Mouse (Mus musculus) cortical plate, adult 2 months (tissue): Measurements from ENCODE around the gene Srcap. TPM values are rescaled to one million over a fixed set of nuclear protein-coding genes. Genes with fewer than 3 reads are reported as not detected.
"Not testable (repeated sequence)": the region's sequence is repeated elsewhere in the genome, so short reads cannot be mapped to it uniquely, and the experiment has no call there.

ENCODE experiments used
- H3K27ac ChIP-seq: fragments of 200-500 bp; 2 replicates; pipeline ENCODE4 v1.5.1; 2012; ENCODE audit warnings: low read length, control low read depth, inconsistent platforms; ENCODE audit not compliant: insufficient read depth
- H3K4me1 ChIP-seq: fragments of 200-500 bp; 2 replicates; pipeline ENCODE4 v1.6.1; 2011; ENCODE audit warnings: low read length; ENCODE audit not compliant: control insufficient read depth, insufficient read depth
- H3K4me3 ChIP-seq: fragments of 200-500 bp; 2 replicates; pipeline ENCODE4 v1.5.1; 2011; ENCODE audit warnings: mild to moderate bottlenecking, low read length, control low read depth; ENCODE audit not compliant: insufficient read depth
- CTCF ChIP-seq: fragments of 200-500 bp; IDR thresholded peaks from 2 replicates; pipeline ENCODE4 v1.5.1; 2011; ENCODE audit warnings: mild to moderate bottlenecking, control low read depth, low read length; ENCODE audit not compliant: insufficient read depth; ENCODE audit errors: extremely low read depth
- POLR2A ChIP-seq: fragments of 200-500 bp; IDR thresholded peaks from 2 replicates; pipeline ENCODE4 v1.6.1; 2011; ENCODE audit warnings: mild to moderate bottlenecking, low read length, control low read depth; ENCODE audit not compliant: insufficient read depth; ENCODE audit errors: extremely low read depth
- polyA plus RNA-seq: library from polyadenylated mRNA; depleted of rRNA; stranded (reverse); fragments of >200 nt; gene quantifications from 2 replicates; pipeline ENCODE4 v1.2.3, GENCODE M21; 2012; rRNA removed

Srcap gene
- 24.7 and 26.4 TPM in 2 replicates for polyA plus RNA-seq

DNA sequence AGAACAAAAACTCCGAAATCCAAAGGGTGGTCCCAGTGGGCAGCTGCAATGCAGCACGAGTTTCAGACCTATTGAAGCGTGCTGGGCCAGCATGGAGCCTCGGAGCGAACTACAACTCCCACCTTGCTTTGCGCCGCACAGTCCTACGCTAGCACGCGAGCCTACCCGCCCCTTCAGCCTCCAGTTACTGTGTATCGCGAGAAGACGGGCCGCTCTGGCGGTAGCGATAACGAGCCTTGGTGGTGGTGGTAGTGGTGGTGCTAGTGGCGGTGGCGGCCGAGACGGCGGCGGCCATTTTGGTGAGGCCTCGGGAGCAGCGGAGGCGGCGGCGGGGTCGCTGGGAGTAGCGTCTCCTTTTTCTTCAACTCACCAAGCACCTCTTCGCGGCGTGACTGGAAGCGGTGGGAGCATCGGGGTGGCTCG is at the start of gene Srcap:
Srcap (plus strand) TSS at position 176 of the 423 bp plus-strand sequence.
- H3K4me3 ChIP-seq, result peak within 1 kb of the TSS; percentile 64
- peak within 1 kb of the TSS; percentile 97 for H3K27ac ChIP-seq
- peaks cover 4% of the 10 kb centered on the region; the same call in 1 of the 2 replicates for H3K4me1 ChIP-seq
- peak; percentile 93 for TF ChIP-seq POLR2A
- no peak for TF ChIP-seq CTCF

DNA sequence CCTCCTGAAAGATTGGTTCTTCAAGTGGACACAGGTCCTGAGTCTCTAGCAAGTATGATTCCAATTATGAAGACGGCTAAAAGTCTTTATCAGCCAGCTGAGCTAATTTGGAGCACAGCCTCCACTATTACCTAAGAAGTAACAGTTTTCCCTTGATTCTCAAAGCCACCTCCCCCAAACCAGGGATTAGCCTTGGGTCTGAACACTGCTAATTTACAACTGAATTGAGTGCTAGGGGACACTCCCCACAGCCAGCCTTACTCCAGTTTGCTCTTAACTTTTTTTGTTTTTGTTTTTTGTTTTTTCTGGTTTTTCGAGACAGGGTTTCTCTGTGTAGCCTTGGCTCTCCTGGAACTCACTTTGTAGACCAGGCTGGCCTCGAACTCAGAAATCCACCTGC is 46.6 kb upstream of the Srcap start:
- Histone ChIP-seq H3K27ac (no peak overlapping the region), H3K4me3 (no peak overlapping the region), H3K4me1 (no peaks in the 10 kb centered on the region; the same call in 1 of the 2 replicates)
- TF ChIP-seq POLR2A, result no peak
- TF ChIP-seq CTCF, result no peak

DNA sequence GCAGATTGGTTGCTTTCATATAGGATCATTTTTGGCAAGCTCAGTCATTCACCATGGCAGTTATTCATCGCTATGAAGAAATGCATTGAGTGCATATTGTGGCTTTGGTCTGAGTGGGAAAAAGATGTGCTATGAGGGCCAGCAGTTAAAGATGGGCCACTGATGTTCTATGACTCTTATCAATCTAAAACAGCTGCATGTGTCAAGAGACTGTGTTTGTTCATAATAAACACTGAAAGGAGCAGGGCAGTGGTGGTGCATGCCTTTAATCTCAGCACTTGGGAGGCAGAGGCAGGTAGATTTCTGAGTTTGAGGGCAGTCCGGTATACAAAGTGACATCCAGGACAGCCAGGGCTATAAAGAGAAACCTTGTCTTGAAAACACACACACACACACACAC is 46.1 kb upstream of the Srcap start:
- not testable (repeated sequence) for H3K27ac ChIP-seq

DNA sequence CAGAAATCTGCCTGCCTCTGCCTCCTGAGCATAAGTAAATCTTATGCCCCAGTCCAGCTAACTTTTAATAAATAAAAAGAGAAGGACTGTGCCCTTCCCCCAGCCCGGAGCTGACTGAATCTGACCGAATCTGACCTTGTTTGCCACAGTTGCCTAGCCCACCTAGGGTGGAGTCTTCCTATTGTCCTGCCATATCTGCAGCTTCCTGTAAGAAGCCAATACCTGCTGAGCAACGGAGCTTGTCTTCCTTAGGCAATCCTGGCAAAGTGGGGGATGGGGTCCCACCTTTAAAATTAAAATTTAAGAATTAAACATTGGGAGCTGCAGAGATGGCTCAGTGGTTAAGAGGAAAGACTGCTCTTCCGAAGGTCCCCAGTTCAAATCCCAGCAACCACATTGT is 45.2 kb upstream of the Srcap start:
- TF ChIP-seq POLR2A (no peak), CTCF (no peak)
- H3K27ac ChIP-seq, result no peak overlapping the region
- H3K4me1 ChIP-seq, result no peaks in the 10 kb centered on the region; the same call in 1 of the 2 replicates
- H3K4me3 ChIP-seq, result no peak overlapping the region

More for the DNA sequence above, 46.1 kb upstream of the Srcap start:
- not testable (repeated sequence) for H3K4me1 ChIP-seq, H3K4me3 ChIP-seq

DNA sequence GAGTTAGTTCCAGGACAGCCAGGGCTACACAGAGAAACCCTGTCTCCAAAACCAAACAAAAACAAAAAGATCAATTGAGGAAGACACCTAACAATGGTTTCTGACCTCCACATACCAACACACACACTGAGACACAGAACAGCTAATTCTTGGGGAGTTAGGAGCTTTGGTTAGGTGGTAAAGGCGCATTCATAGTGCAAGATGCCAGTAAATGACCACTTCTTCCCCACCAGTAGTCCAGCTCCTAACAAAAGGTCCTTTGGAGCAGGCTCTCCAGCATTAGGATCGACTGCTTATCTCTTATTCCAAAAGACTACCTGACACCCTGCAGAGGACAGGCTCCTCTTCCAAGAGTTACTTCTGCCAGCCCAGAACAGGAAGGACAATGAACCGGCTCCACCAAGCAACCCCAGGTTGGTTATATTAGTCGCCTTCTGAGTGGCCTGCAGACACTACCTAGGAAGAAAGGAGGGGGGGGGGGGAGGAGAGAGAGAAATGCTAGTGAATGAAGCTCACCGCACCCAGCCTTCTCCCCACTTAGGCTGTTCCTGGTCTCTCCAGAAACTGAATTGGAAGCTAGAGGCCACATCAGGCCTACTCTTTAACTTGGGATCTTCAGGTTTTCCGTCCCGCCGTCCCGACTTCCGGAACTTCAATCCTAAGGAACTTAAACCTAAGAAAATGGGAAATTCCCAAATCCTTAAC is 41.6 kb upstream of the Srcap start:
- H3K4me3 ChIP-seq, result peak overlapping the region; percentile 94
- TF ChIP-seq POLR2A (no peak), CTCF (no peak)
- H3K27ac ChIP-seq, result peak overlapping the region; percentile 20
- no peaks in the 10 kb centered on the region; the same call in 1 of the 2 replicates for H3K4me1 ChIP-seq

DNA sequence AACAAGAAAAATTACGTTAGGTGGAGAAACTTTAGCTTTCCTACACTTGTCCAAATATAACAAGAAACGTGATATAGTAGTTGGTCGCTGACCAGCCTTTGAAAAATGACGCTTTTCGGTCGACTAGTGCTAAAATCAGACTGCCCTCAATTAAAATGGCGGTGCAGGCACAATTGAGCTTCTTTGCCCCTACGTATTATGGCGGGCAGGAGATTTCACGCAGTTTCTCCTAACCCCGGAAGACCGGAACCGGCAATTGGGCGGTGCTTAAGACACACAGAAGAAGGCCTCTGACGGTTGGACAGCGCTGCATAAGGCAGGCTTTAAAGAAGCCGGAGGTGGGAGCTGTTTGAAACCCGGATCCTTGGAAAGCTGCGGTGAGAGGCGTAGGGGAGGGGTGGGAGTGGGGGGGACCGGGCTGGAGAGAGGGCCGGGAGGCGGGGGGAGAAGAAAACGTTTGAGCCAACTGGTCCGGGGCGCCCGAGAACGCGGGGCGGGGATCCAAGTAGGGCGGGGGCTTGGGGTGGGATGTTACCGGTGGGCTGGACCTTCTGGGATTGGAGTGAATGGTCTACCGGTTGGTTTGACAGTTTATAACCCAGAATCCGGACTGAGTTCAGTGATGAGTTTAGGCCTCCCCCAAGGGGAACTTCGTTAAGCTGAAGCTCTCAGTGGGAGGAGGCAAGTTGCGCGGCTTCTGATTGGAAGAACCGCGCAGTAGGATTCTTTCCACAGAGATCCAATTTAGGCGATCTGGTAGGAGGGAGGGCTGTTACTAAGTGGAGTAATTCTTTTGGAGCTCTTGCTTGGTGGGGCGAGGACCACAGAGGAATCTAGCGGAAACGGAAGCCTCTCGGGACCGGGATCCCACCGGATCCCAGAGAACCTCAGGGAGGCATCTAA is 40.8 kb upstream of the Srcap start:
- Histone ChIP-seq H3K4me1 (no peaks in the 10 kb centered on the region; the same call in 1 of the 2 replicates), H3K4me3 (peak overlapping the region; percentile 94), H3K27ac (peak overlapping the region; percentile 92)
- TF ChIP-seq POLR2A (peak; percentile 77), CTCF (no peak)

DNA sequence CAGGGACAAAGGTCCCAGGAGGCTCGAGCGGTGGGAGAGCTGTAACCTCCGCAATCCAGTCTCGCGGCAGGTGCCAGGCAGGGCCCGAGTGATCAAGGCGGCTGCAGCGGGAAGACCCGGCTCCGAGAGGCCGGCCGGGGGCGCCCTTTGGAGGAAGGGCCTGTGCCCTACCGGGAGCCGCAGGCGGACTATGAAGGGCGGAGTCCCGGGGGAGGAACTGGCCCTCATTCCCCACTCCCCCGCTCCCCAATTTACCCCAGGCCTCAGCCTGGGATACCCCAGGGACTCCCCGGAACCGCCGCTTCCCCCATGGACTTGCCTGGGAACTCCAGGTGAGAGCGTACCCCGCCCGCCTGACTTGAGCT is 40.2 kb upstream of the Srcap start:
- TF ChIP-seq CTCF (no peak), POLR2A (no peak)
- H3K4me3 ChIP-seq, result peak overlapping the region; percentile 94
- H3K27ac ChIP-seq, result peak overlapping the region; percentile 92
- H3K4me1 ChIP-seq, result no peaks in the 10 kb centered on the region; the same call in 1 of the 2 replicates

DNA sequence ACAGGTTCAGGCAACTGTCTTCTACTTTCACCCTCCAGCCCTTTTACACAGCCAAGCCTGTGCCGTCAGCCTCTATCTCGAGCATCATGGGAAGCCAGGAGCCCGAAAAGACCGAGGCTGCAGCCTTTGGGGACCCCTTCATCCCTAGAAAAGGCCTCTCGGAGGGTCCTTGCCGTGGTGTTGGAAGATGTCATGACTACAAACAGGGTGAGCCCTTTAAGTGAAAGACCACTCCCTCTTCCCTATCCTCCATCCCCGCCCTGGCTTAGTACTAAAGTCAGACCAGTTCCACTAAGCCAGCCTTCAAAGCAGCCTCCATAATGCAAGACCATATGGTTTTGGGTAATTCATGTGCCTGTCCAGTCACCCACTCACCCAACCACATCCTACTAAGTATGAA is 39.7 kb upstream of the Srcap start:
- H3K27ac ChIP-seq, result peak overlapping the region; percentile 92
- no peak for TF ChIP-seq POLR2A
- TF ChIP-seq CTCF, result no peak
- H3K4me1 ChIP-seq, result no peaks in the 10 kb centered on the region; the same call in 1 of the 2 replicates
- peak overlapping the region; percentile 94 for H3K4me3 ChIP-seq

DNA sequence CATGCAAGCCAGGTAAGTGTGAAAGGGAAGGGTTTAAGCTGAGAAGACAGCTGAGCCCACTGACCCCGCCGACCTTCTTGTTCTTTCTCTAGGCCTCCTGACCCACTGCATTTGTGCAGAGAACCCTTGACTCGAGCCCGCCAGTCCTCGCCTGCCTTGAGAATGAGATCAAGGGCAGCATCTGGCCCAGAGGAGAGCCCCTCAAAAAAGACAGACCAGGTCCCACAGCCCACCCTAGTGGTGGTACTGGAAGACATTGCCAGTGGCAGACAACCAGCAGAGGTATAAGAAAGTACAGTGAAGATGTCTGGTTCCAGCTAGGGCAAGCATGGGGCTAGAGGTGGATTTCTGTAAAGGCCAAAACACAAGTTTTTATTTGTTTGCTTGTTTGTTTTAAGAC is 38.1 kb upstream of the Srcap start:
- H3K27ac ChIP-seq, result no peak overlapping the region
- peaks cover 1% of the 10 kb centered on the region; the same call in 1 of the 2 replicates for H3K4me1 ChIP-seq
- TF ChIP-seq POLR2A, result no peak
- no peak overlapping the region for H3K4me3 ChIP-seq

DNA sequence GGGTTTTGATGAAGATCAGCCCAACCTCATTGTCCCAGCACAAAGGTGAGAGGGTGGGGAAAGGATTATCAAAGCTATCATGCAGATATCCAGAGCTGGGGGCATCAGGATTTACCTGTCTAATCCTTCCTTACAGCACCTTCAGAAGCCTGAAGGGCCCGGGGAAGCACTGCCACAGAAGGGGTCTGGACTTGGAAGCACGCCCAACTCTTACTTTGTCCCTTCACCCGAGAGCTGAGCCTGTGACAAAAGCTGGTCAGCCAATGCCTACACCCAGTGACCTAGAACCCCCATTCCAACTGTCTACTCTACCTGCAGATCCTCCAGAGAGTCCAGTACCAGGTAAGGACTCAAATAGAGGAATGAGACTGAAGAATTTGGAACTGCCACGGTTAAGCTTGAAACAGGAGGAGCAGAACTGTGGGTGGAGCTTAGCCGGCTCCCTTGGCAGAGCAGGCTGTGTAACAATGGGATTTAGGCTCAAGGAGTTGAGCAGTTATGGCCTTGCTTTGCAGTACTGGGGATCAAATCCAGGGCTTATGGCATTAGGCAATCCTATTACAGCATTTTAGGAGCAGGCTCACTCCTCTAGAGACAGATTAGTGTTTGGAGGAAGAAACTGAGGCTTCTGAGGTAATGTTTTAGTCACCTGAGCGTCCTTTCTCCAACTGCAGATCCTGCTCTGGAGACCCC is 37.3 kb upstream of the Srcap start:
- TF ChIP-seq POLR2A (no peak), CTCF (no peak)
- Histone ChIP-seq H3K27ac (no peak overlapping the region), H3K4me3 (no peak overlapping the region), H3K4me1 (peaks cover 1% of the 10 kb centered on the region; the same call in 1 of the 2 replicates)
